Mouse (Mus musculus): ENCODE measurements around the gene Clcn1.
A peak's percentile ranks its signal among the peaks of the same experiment; 100 is the strongest.

Gene Clcn1

DNA sequence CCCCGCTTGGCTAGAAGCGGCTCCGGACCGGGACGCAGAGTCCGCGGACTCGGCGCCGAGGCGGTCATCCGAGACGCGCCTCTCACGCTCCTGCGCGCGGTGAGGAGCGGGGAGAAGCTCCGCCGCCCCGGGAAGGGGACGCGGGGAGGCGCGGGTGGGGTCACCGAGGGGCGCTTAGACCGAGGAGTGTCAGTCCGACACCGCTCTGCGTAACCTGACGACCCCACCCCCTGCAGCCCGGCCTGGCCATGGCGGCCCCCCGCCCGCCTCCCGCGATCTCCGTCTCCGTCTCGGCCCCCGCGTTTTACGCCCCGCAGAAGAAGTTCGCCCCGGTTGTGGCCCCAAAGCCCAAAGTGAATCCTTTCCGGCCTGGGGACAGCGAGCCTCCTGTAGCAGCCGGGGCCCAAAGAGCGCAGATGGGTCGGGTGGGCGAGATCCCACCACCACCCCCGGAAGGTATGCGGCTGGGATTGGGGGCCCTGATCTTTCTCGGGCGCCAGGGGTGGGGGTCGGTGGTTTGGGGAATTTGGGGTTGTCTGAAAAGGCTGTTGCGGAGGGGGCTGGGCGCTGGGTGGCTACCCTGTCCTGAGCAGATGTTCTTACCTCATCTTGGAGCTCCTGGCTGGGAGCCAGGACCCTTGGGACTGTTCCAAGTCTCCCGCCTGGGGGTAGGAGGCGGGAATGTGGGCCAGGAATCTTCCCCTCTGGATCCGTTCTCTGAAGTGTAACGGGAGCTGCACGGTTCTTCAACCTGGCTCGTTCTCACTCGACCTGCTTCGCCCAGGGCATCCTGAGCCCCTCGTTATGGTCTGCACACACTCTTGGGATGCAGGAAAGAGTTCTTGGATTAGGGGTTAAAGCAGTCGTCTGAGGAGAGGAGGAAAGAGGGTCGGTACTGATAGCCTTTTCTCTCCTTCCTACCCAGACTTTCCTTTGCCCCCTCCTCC is 63.8 kb downstream of the Clcn1 start:
- peak; percentile 78 to 91 for DNase-seq (ENCODE audit: low spot score in 2 of 2)

DNA sequence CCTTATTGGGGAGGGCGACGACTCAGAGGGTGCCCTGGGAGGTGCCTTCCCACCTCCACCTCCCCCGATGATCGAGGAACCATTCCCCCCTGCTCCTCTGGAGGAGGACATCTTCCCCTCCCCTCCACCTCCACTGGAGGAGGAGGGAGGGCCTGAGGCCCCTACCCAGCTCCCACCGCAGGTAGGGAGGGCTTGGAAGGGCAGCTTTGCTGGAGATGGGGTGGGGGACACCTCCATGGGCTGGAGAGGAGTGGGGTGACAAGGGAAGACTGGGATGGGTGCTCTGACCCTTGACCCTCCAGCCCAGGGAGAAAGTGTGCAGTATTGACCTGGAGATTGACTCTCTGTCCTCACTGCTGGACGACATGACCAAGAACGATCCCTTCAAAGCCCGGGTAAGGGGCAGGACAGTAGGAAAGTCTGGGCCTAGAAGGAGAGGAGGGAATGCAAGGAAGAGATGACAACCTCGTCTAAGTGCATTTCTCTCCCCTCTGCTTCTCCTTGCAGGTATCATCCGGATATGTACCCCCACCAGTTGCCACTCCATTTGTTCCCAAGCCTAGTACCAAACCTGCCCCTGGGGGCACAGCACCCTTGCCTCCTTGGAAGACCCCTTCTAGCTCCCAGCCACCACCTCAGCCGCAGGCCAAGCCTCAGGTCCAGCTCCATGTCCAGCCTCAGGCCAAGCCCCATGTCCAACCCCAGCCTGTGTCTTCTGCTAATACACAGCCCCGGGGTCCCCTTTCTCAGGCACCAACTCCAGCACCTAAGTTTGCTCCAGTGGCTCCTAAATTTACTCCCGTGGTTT is 64.7 kb downstream of the Clcn1 start:
- DNase-seq (ENCODE audit: low spot score in 2 of 2) = no peak

DNA sequence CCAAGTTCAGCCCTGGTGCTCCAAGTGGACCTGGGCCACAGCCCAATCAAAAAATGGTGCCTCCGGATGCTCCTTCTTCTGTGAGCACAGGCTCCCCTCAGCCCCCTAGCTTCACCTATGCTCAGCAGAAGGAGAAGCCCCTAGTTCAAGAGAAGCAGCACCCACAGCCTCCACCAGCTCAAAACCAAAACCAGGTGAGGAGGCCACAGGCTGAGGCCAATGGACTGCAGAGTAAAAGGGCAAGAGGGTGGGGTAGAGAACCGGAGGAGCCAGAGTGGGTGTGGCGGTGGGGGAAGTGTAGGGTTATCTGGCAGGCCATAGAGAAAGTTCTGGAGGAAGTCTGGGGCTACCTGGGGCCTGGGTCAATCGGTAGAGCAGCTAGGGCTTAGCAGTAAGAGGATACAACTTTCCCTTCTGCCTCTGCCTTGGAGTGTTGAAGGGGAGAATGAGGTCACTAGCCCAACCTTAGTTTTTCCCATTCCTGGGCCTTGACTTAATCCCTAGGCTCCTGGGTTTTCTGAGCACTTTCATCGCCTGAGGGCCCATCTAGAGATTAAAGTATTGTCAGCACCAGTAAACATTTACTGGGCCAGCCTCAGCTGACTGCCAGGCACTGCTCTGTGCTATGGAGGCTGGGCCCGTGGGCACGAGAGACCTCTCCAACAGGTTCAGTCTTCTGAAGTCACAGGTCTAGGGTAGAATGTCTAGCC is 65.4 kb downstream of the Clcn1 start:
- DNase-seq (ENCODE audit: low spot score in 2 of 2) = no peak

DNA sequence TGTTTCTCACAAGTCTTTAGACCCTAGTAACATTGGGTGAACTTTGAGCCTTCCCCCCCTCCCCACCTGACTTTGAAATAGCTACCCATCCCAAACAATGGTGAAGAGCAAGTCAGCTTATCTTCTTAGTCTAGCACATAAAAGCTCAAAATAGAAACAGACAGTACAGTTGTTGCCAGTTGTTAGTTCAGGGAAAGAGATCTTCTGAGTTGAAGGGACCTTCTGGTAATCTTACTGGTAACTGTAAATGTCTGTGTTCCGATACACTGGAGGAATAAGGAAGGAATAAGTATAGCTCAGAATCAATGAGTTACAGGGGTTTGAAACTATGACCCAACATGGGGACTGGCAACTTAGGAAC is 66.0 kb downstream of the Clcn1 start:
- DNase-seq (ENCODE audit: low spot score in 2 of 2) = no peak

DNA sequence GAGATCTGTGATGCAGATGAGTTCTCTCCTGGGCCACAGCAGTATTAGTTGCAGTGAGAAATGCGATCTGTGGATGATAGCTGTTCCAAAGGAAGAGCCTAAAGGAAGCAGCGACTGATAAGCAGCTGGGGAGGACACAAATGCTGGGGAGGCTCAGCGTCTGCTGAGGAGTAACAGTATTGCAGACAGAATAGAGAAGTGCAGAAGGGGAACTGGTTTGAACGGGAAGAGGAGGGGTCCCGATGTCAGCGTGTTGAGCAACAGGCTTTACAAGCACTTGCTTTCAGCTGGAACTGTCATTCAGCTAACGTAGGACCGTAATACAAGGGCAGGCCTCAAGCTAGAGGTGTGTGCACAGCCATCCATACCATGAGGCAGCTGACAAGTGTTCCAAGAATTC is 66.7 kb downstream of the Clcn1 start:
- no peak for DNase-seq (ENCODE audit: low spot score in 2 of 2)

DNA sequence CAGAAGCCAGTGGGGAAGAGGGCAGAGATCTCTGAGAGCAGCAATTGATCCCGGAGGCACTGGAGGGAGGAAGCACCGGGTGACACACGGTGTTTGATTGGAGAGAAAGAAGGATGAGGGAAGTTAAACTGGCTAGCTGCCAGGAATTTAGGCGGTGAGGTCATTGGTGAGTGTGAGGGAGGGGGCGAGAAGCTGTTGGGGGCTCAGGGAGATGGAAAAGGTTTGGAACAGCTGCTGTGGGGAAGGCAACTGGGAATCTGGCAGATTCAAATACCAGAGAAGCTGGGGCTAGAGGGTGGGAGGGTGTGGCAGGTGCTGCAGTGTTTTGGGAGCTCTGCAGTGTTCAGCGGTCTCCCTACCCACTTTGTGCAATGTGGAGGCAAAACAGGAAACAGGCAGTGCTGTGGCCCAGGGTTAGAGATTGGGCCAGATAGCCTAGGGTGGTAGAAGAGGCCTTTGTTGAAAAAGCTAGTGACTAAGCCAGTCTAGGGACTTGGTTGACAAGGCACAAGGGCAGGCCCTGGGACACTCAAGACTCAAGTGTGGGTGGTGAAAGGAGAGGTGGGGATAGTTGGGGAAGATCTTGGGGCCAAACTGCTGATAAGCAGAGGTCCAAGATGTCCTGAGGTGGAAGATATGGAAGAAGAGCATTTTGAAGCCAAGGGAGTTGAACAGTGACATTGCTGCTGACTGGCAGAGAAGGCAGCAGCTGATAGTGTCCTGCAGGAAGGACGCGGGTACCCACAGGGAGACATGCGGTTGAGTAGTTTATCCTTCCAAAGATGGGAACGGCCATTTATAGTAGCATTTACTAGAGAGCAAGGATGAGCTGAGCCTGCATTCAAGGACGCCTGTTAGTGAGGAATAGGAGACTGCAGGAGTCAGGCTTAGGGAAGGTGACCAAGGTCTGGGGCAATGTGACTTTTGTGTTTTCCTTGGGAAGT is 67.9 kb downstream of the Clcn1 start:
- no peak for DNase-seq (ENCODE audit: low spot score in 2 of 2)

DNA sequence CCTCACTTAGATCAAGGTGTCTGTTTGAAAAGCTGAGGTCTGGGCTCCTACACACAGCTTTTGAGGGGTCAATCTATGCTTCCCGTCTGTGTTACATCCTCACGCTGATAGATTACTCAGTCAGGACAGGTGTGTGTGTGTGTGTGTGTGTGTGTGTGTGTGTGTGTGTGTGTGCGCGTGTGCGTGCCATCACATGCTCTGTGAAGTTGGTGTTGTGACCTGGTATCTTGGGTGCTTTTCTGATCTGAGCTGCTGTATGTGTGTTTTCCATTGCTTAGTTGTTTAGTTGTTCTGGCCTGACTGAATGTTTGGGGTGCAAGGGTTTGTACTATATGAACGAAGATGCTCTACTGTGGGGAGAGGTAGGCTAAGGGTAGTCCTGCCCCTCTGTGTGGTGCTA is 68.9 kb downstream of the Clcn1 start:
- DNase-seq (ENCODE audit: low spot score in 2 of 2) = no peak

DNA sequence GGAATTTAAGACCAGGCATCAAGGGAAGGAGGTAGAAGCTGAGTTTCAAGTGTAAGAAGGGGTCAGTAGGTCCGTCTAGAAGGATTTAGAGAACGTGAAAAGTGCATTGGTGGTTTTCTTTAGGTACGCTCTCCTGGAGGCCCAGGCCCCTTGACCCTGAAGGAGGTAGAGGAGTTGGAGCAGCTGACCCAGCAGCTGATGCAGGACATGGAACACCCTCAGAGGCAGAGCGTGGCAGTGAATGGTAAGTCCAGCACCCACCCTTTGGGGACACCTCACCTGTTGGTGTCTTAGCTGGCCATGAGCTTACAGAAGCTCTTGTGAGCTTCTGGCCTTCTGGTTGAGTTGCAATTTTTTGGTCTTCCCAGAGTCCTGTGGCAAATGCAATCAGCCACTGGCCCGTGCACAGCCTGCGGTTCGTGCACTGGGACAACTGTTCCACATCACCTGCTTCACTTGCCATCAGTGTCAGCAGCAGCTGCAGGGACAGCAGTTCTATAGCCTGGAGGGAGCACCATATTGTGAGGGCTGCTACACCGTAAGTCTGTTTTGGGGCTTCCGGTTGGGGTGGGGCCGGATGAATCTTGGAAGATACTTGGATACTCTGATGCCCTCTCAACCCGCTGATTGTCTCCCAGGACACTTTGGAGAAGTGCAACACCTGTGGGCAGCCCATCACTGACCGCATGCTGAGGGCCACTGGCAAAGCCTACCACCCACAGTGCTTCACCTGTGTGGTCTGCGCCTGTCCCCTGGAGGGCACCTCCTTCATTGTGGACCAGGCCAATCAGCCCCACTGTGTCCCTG is 69.5 kb downstream of the Clcn1 start:
- no peak for DNase-seq (ENCODE audit: low spot score in 2 of 2)

DNA sequence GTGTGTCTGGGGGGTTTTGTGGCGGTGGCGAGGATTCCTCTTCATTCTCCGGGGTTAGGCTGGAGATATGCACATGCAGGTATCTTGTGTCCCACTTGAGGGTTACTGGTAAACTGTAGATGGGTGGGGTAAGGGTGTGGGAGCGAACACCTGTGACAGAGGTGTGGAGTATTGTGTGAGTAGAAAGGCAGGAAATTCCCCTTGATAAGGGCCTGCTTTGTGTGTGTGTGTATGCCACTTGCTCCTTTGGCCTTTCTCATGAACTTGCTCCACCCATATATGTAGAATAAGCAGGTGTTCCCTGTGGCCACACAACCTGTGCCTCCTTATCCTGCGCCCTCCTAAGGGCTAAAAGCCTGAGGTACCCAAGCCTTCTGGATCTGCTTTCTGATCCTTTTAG is 70.4 kb downstream of the Clcn1 start:
- no peak for DNase-seq (ENCODE audit: low spot score in 2 of 2)

DNA sequence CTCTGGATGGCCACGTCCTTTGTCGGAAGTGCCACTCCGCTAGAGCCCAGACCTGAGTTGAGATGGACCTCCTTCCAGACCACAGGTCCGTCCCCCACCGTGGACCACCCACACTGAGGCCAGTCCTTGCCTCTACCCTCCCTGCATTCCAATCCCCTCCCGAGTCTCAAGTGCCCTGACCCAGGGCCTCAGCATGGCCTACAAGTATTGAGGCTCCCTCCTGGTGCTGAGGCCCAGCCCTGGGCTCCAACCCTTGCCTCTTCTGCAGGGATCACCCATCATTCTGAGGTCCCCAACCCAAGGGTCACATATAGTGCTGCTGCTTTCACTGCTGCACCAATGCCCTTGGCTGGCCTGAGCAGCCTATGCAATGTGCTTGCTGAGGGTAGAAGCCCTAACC is 71.4 kb downstream of the Clcn1 start:
- no peak for DNase-seq (ENCODE audit: low spot score in 2 of 2)

DNA sequence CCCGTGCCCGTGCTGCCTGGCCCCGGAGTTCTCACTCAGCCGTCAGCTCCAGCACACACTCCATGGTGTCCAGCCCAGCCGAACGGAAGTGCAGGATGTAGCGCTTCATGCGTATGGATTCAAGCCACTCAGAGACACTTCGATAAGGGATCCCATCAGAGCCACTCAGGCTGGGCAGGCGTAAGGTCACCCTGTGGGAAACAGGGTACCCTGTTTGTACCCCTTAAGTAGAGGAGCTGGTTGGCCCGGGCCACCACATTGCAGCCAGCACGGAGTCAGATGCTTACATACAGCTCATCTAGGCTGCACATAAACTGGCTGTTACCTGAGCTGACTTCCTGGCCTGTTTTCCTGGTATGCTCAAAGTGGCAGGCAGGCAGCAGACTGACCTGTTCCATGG is 72.4 kb downstream of the Clcn1 start:
- no peak for DNase-seq (ENCODE audit: low spot score in 2 of 2)

DNA sequence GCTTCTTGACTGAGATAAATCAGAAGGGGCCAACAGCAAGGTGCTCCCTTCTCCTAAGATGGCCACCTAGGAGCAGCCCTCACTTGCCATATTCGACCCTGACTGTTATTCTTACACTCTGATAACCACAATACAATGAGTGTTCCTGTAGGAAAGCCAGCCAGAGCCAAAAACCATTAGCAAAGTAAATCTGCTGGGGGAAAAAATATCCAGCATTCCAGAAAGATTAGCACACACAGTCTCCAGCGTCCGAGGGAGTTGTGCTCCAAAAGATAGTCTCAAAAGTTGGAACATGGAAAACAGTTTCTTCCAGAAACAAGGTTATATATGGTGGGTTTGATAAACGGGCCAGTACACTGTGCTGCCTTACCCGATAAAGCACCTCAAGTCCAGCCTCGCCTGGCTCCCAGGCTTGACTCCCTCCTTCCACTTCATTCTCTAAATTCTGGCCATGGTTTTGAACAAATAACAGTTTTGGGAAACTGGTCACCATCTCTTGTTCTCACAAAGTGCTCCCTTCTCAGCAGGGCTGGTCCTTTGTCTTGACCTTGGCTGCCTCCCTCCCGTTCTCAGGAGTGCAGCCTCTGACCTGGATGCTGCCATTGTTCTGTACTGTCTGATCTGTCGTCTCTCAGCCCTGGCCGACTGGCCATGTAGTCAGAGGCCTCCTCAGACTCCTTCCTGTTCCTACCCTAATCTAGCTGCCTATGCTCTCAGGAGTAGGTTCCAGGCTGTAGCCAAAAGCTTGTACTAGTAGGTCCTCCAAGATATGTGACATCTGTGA is 73.1 kb downstream of the Clcn1 start:
- no peak for DNase-seq (ENCODE audit: low spot score in 2 of 2)

DNA sequence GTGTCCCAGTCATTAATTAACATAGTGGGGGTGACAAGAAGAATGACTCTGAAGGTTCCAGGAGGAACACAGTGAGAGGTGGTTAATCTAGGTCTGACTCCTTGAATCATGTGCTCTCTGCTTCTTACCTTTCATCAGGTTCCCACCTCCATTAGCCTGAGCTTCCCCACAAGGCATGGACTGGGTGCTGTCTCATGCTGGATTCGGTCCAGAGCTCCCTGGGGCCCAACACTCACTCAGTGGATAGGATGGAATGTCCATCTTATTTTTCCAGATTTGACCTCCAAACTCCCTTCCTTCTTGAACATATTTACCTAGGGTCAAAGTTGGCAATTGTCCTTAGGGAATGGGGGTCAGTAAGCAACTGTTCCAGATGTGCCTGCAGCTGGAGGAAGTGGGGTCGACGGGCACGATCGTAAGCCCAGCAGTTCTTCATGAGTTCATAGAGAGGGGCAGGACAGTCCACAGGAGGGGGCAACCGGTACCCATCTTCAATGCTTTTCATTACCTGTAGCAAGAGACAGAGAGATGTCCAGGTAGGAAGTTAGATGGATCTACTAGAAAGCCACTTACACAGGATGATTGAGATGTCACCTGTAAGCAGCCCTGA is 73.9 kb downstream of the Clcn1 start:
- no peak for DNase-seq (ENCODE audit: low spot score in 2 of 2)

DNA sequence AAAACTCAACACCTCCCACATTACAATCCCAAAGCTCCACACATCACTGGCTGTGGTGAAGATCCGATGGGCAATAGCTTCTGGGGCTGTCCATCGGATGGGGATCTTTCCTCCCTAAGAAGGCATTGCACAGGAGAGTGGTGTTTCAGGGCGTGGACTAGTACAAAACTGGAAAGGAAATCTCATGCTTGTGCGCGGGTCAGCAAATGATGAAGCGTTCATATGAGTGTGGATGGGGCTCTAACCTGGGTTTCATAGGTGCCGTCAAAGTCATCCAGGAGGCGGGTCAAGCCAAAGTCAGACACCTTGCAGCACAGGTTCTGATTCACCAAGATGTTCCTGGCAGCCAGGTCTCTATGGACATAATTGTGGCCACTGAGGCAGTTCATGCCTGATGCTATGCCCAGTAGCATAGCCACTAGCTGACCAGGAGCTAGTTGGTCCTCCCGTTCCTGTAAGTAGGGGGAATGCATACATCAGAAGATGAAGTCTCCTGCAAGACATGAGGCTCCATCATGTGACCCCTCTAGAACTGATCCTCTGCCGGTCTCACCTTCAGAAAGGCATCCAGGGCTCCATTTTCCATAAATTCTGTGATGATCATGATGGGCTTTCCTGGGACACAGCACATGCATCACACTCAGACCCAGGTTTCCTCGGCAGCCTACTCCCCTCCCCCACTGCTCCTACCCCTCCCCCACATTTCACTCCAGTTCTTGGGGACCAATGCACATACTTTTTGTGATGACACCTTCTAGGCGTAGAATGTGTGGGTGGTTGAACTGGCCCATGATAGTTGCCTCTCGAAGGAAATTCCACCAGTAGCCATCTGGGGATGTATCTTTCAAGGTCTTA is 74.8 kb downstream of the Clcn1 start:
- DNase-seq (ENCODE audit: low spot score in 2 of 2) = no peak

DNA sequence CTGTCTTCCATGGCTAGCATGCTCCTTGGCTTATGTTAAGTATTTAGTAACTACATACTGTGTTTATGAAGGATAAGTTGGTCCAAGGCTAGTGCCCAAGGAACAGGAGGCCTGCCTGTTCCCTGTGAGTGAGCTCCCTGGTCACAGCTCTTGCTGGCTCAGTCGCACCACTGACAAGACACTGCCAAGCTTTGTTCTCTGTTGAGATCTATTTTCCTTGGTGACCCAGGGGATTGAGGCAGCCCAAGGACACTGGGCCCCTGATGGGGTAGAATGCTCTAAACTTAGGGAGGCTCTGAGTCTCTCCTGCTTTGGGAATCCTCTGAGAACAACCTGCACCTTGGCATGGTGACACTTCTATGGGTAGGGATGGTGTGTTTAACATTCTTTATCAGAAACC is 75.6 kb downstream of the Clcn1 start:
- DNase-seq (ENCODE audit: low spot score in 2 of 2) = no peak

DNA sequence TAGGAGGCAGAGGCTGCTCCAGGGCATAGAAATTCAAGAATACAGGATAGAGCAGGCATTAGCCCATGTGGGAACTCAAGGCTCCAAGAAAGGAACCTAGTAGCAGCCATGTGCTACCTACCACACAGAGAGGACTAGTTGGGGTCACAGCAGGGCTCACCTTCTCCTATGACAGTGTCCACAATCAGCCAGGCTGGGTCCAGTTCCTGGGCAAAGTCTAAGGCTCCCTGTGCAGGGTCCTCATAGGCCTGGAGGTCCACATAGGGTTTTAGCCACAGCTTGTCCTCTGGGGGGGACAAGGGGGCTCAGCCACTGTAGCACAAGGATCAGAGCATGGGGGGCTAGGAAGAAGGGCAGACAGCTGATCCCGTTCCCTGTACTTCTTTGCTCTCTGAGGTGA is 76.0 kb downstream of the Clcn1 start:
- no peak for DNase-seq (ENCODE audit: low spot score in 2 of 2)

DNA sequence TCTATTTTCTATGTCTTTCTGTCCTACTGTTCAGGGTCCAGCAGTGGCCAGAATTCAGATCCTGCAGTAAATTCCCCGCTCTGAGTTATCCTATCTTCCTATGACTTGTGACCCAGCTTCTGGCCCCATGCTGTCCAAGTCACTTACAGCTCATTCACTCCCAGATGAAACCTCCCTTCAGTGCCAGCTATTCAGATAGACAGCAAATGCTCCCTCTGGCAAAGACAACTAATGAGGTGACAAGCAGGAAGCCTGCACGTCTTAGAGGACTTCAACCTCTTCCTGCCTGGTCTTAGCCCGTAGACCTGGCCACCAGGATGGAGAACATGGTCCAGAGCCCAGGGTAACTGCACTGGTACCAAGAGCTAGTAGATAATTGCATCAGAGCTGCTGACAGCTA is 76.5 kb downstream of the Clcn1 start:
- no peak for DNase-seq (ENCODE audit: low spot score in 2 of 2)

DNA sequence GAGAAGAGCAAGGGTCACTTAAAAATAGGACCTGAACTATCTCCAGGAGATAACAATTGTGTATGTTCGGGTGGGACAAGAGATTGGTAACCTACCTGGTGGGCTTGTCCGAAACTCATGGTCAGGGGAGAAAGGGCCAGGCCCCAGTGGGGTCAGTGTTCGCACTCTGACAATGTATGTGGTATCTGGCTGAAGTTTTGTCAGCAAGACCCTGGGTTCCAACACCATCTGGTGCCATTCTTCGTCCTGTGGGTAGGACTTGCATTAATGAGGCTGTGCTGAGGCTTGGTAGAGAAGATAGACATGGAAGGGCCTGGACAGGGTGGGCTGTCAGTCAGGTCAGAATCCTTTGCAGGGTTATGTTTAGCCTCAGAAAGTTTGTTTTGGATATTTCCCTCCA is 77.6 kb downstream of the Clcn1 start:
- DNase-seq (ENCODE audit: low spot score in 2 of 2) = no peak

Measured in urinary bladder, postnatal 4 days (tissue).